Mouse (Mus musculus): ENCODE results near the gene Reps2. TPM values are rescaled to one million over a fixed set of nuclear protein-coding genes. Genes with fewer than 3 reads are reported as not detected.

Reps2 gene
- polyA plus RNA-seq, 1 experiment from 2014 or later = 2.1 TPM

GRCm38 (mm10) chrX:162496485-162496884 lies 147.0 kb downstream of the Reps2 start:
- H3K27ac ChIP-seq (replicated peaks) = no peak overlapping the region
- H3K36me3 ChIP-seq = no peaks in the 10 kb centered on the region
- no peaks in the 10 kb centered on the region for H3K9me3 ChIP-seq (replicated peaks)
- ATAC-seq (ENCODE audit: insufficient number of reproducible peaks, low FRiP score, low TSS enrichment, low read depth) = no peak
- no peak overlapping the region for H3K9ac ChIP-seq
- WGBS = 49% methylated on average over 2 of the region's 2 CpGs
- no peak overlapping the region for H3K4me3 ChIP-seq (replicated peaks)
- H3K4me2 ChIP-seq (replicated peaks) = no peak overlapping the region
- H3K4me1 ChIP-seq = no peaks in the 10 kb centered on the region
- no peaks in the 10 kb centered on the region; the same call in 1 of the 2 replicates for H3K27me3 ChIP-seq

- H3K27ac ChIP-seq (replicated peaks) = no peak overlapping the region
- no peak for ATAC-seq (ENCODE audit: insufficient number of reproducible peaks, low FRiP score, low TSS enrichment, low read depth)
- H3K4me2 ChIP-seq (replicated peaks) = no peak overlapping the region
- H3K4me1 ChIP-seq = no peaks in the 10 kb centered on the region
- H3K9me3 ChIP-seq (replicated peaks) = no peaks in the 10 kb centered on the region
- no peaks in the 10 kb centered on the region for H3K27me3 ChIP-seq
- WGBS = 49% methylated on average over 1 of the region's 1 CpGs
- H3K36me3 ChIP-seq = no peaks in the 10 kb centered on the region
- no peak overlapping the region for H3K9ac ChIP-seq
- no peak overlapping the region for H3K4me3 ChIP-seq (replicated peaks)
Observed at GRCm38 (mm10) chrX:162488630-162489029, 154.8 kb downstream of the Reps2 start.

DNA sequence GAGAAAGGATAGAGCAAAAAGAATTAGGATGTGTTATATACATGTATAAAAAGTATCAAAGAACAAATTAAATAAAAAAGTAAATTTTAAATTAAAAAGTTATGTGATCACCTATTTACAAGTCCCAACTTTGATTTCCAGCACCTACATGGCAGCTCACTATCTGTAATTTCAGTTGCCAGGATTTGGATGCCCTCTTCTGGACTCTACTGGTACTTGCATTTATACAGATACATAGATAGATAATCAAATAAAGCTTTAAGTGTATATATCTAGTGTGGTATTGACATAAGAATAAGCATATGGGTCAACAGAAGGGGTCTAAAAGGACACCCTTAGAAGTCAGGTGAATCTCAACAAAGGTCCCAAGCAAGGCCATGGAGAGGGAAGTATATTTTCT lies 155.7 kb downstream of the Reps2 start:
- Histone ChIP-seq H3K4me1 (no peaks in the 10 kb centered on the region), H3K9ac (no peak overlapping the region), H3K27ac (replicated peaks) (no peak overlapping the region), H3K4me2 (replicated peaks) (no peak overlapping the region), H3K4me3 (replicated peaks) (no peak overlapping the region), H3K36me3 (no peaks in the 10 kb centered on the region), H3K27me3 (no peaks in the 10 kb centered on the region), H3K9me3 (replicated peaks) (no peaks in the 10 kb centered on the region)
- ATAC-seq (ENCODE audit: insufficient number of reproducible peaks, low FRiP score, low TSS enrichment, low read depth) = no peak

- Histone ChIP-seq H3K9ac (no peak overlapping the region), H3K4me1 (no peaks in the 10 kb centered on the region), H3K4me3 (replicated peaks) (no peak overlapping the region), H3K27me3 (peaks cover 3% of the 10 kb centered on the region; the same call in 1 of the 2 replicates), H3K4me2 (replicated peaks) (no peak overlapping the region), H3K36me3 (no peaks in the 10 kb centered on the region), H3K27ac (replicated peaks) (no peak overlapping the region), H3K9me3 (replicated peaks) (no peaks in the 10 kb centered on the region)
- 83% methylated on average over 3 of the region's 3 CpGs for WGBS
- ATAC-seq (ENCODE audit: insufficient number of reproducible peaks, low FRiP score, low TSS enrichment, low read depth) = no peak
Observed at GRCm38 (mm10) chrX:162470213-162470612, 173.2 kb downstream of the Reps2 start.

DNA sequence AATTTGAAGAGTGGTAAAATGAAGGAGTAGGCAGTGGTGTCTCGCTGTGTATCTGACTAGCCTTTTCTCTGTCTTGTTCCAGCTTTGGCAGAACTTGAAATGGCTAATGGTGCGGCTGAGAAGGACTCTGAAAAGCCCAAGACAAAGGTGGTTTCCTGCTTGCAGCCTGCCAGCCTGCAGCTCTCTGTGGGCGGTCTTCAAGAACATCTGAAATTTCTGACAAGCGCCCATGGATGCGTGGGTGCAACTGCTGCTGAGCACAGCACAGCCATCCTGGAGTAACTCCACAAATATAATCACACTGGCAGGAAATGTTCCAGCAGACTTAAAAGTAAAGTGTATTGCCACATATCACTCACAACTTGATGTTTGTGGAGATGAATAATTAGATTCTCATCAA lies 181.3 kb downstream of the Reps2 start:
- Histone ChIP-seq H3K36me3 (no peaks in the 10 kb centered on the region), H3K27ac (replicated peaks) (no peak overlapping the region), H3K4me2 (replicated peaks) (no peak overlapping the region), H3K4me3 (replicated peaks) (no peak overlapping the region), H3K27me3 (no peaks in the 10 kb centered on the region; the same call in 1 of the 2 replicates), H3K4me1 (no peaks in the 10 kb centered on the region), H3K9me3 (replicated peaks) (no peaks in the 10 kb centered on the region), H3K9ac (no peak overlapping the region)
- no peak for ATAC-seq (ENCODE audit: insufficient number of reproducible peaks, low FRiP score, low TSS enrichment, low read depth)
- WGBS = 65% methylated on average over 5 of the region's 5 CpGs

GRCm38 (mm10) chrX:162456445-162456844 lies 187.0 kb downstream of the Reps2 start:
- H3K9me3 ChIP-seq (replicated peaks) = no peaks in the 10 kb centered on the region
- 86% methylated on average over 1 of the region's 1 CpGs for WGBS
- no peak overlapping the region for H3K9ac ChIP-seq
- H3K36me3 ChIP-seq = no peaks in the 10 kb centered on the region
- H3K4me3 ChIP-seq (replicated peaks) = no peak overlapping the region
- H3K27me3 ChIP-seq = 0 out of 2 replicates have a peak, but pooled peaks cover 7% of the 10 kb centered on the region
- H3K27ac ChIP-seq (replicated peaks) = no peak overlapping the region
- H3K4me1 ChIP-seq = no peaks in the 10 kb centered on the region
- H3K4me2 ChIP-seq (replicated peaks) = no peak overlapping the region
- ATAC-seq (ENCODE audit: insufficient number of reproducible peaks, low FRiP score, low TSS enrichment, low read depth) = no peak

DNA sequence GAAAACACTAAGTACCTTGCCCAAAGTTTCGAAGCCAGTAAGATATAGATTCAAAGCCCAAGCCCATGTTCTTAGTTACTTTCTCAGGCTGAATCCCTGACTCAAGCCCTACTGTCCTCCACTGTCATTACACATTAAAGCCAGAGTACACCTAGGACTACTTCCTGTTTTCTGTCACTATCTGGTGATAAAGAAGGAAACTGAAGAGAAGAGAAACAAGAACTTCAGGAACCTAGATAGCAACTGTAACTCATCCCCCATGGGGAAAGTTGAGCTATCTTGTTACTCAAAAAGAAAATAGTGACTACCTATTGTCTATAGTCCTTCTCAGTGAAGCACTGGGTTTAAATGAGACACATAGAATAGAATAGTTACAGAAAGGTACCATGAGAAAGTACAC lies 188.1 kb downstream of the Reps2 start:
- H3K9me3 ChIP-seq (replicated peaks) = no peaks in the 10 kb centered on the region
- no peak overlapping the region for H3K4me3 ChIP-seq (replicated peaks)
- H3K27ac ChIP-seq (replicated peaks) = no peak overlapping the region
- no peak overlapping the region for H3K4me2 ChIP-seq (replicated peaks)
- H3K36me3 ChIP-seq = no peaks in the 10 kb centered on the region
- WGBS = 76% methylated on average over 1 of the region's 1 CpGs
- H3K4me1 ChIP-seq = no peaks in the 10 kb centered on the region
- ATAC-seq (ENCODE audit: insufficient number of reproducible peaks, low FRiP score, low TSS enrichment, low read depth) = no peak
- 0 out of 2 replicates have a peak, but pooled peaks cover 8% of the 10 kb centered on the region for H3K27me3 ChIP-seq
- H3K9ac ChIP-seq = no peak overlapping the region

GRCm38 (mm10) chrX:162453821-162454402 lies 189.5 kb downstream of the Reps2 start:
- H3K4me2 ChIP-seq (replicated peaks) = no peak overlapping the region
- no peaks in the 10 kb centered on the region for H3K9me3 ChIP-seq (replicated peaks)
- no peak overlapping the region for H3K9ac ChIP-seq
- H3K4me1 ChIP-seq = no peaks in the 10 kb centered on the region
- no peaks in the 10 kb centered on the region for H3K36me3 ChIP-seq
- H3K27me3 ChIP-seq = peaks cover 15% of the 10 kb centered on the region; the same call in 1 of the 2 replicates
- no peak overlapping the region for H3K27ac ChIP-seq (replicated peaks)
- no peak overlapping the region for H3K4me3 ChIP-seq (replicated peaks)
- ATAC-seq (ENCODE audit: insufficient number of reproducible peaks, low FRiP score, low TSS enrichment, low read depth) = no peak
- 45% methylated on average over 7 of the region's 7 CpGs for WGBS

- no peak overlapping the region for H3K27ac ChIP-seq (replicated peaks)
- H3K4me1 ChIP-seq = no peaks in the 10 kb centered on the region
- ATAC-seq (ENCODE audit: insufficient number of reproducible peaks, low FRiP score, low TSS enrichment, low read depth) = no peak
- no peak overlapping the region for H3K4me3 ChIP-seq (replicated peaks)
- no peaks in the 10 kb centered on the region for H3K36me3 ChIP-seq
- no peak overlapping the region for H3K4me2 ChIP-seq (replicated peaks)
- no peak overlapping the region for H3K9ac ChIP-seq
- H3K27me3 ChIP-seq = peaks cover 15% of the 10 kb centered on the region; the same call in 1 of the 2 replicates
- H3K9me3 ChIP-seq (replicated peaks) = no peaks in the 10 kb centered on the region
Observed at GRCm38 (mm10) chrX:162452642-162453041, 190.8 kb downstream of the Reps2 start.

- H3K9me3 ChIP-seq (replicated peaks) = no peaks in the 10 kb centered on the region
- 51% methylated on average over 6 of the region's 6 CpGs for WGBS
Observed at GRCm38 (mm10) chrX:162447974-162448373, 195.5 kb downstream of the Reps2 start.

GRCm38 (mm10) chrX:162446678-162447318 lies 196.7 kb downstream of the Reps2 start:
- H3K9me3 ChIP-seq (replicated peaks) = no peaks in the 10 kb centered on the region
- no peaks in the 10 kb centered on the region for H3K4me1 ChIP-seq
- no peaks in the 10 kb centered on the region for H3K36me3 ChIP-seq
- ATAC-seq (ENCODE audit: insufficient number of reproducible peaks, low FRiP score, low TSS enrichment, low read depth) = no peak
- no peak overlapping the region for H3K27ac ChIP-seq (replicated peaks)
- 95% methylated on average over 2 of the region's 2 CpGs for WGBS
- H3K9ac ChIP-seq = no peak overlapping the region
- H3K4me3 ChIP-seq (replicated peaks) = no peak overlapping the region
- peaks cover 10% of the 10 kb centered on the region; the same call in 1 of the 2 replicates for H3K27me3 ChIP-seq
- no peak overlapping the region for H3K4me2 ChIP-seq (replicated peaks)

More at GRCm38 (mm10) chrX:162447974-162448373, 195.5 kb downstream of the Reps2 start:
- Histone ChIP-seq H3K27me3 (peaks cover 10% of the 10 kb centered on the region; the same call in 1 of the 2 replicates), H3K36me3 (no peaks in the 10 kb centered on the region), H3K9ac (no peak overlapping the region), H3K4me1 (no peaks in the 10 kb centered on the region), H3K4me3 (replicated peaks) (no peak overlapping the region), H3K4me2 (replicated peaks) (no peak overlapping the region), H3K27ac (replicated peaks) (no peak overlapping the region)
- ATAC-seq (ENCODE audit: insufficient number of reproducible peaks, low FRiP score, low TSS enrichment, low read depth) = no peak

DNA sequence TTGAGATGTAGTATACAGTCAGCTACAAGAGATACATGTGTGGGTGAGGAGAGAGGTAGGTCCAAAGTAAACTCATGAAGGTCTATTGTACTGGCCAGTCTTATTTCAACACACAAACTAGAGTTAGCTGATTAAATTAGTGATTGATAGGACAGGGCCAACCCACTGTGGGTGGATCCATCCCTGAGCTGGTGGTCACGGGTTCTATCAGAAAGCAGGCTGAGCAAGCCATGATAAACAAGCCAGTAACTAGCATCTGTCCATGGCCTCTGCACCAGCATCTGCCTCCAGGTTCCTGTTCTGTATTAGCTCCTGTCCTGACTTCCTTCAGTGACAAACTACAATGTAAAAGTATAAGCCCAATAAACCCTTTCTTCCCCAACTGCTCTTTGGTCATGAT lies 200.1 kb downstream of the Reps2 start:
- 100% methylated on average over 1 of the region's 1 CpGs for WGBS
- Histone ChIP-seq H3K27me3 (peaks cover 3% of the 10 kb centered on the region; the same call in 1 of the 2 replicates), H3K4me3 (replicated peaks) (no peak overlapping the region)

More for the DNA sequence above, 200.1 kb downstream of the Reps2 start:
- H3K36me3 ChIP-seq = no peaks in the 10 kb centered on the region
- no peak for ATAC-seq (ENCODE audit: insufficient number of reproducible peaks, low FRiP score, low TSS enrichment, low read depth)
- H3K4me2 ChIP-seq (replicated peaks) = no peak overlapping the region
- no peak overlapping the region for H3K27ac ChIP-seq (replicated peaks)
- H3K4me1 ChIP-seq = no peaks in the 10 kb centered on the region
- H3K9me3 ChIP-seq (replicated peaks) = no peaks in the 10 kb centered on the region
- H3K9ac ChIP-seq = no peak overlapping the region
